Mouse (Mus musculus) common myeloid progenitor, adult 5-6 weeks (primary cell): ENCODE measurements around the gene Sec14l1. TPM values are rescaled to one million over a fixed set of nuclear protein-coding genes. Genes with fewer than 3 reads are reported as not detected.
"Not testable (repeated sequence)": the region's sequence is repeated elsewhere in the genome, so short reads cannot be mapped to it uniquely, and the experiment has no call there.

Experiments
- ATAC-seq: replicated peaks from 2 replicates; pipeline ENCODE4 v1.8.0; 2016; ENCODE audit warnings: low read depth, mild to moderate bottlenecking, moderate TSS enrichment, inconsistent platforms; ENCODE audit not compliant: poor library complexity, severe bottlenecking
- total RNA-seq: library from RNA; stranded (forward); fragments of 200-1000, 187-1606 nt; gene quantifications from 2 replicates; pipeline ENCODE4 v1.2.3, GENCODE M21; 2017

Sec14l1 gene
- 9.4 and 13.0 TPM in 2 replicates for total RNA-seq

- peak; percentile 88 for ATAC-seq
Observed at GRCm38 (mm10) chr11:117114592-117115345, at the start of gene Sec14l1. TSS of gene Sec14l1 (plus strand) at chr11:117115168.

DNA sequence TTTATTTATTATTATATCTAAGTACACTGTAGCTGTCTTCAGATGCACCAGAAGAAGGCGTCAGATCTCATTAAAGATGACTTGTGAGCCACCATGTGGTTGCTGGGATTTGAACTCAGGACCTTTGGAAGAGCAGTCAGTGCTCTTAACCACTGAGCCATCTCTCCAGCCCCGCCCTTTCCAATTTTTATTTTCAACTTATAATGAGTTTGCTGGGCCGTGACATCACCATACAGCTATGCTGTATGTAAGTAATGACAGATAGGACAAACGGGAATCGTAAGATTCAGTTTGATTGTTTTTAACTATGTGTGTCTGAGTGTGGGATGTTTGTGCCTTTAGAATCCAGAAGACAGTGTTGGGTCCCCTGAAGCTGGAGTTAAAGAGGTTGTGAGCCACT, 49.4 kb upstream of the Sec14l1 start:
- not testable (repeated sequence) for ATAC-seq

- ATAC-seq, result peak; percentile 67
Observed at GRCm38 (mm10) chr11:117066738-117067137, 48.2 kb upstream of the Sec14l1 start.

DNA sequence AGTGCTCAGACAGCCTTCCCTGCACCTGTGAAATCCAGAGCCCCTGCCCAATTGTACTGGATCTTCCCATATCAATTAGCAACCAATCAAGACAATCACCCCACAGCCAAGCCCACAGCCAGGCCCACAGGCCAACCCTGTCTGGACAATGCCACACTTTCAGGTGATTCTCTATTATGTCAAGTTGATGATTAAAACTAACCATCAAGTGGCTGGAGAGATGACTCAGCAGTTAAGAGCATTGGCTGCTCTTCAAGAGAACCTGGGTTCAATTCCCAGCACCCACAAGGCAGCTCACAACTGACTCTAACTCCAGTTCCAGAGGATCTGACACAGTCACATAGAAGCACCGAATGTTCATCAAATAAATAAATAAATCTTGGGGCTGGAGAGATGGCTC, 46.6 kb upstream of the Sec14l1 start:
- no peak for ATAC-seq

- 0 out of 2 replicates have a peak, but pooled peaks have one; percentile 23 for ATAC-seq
Observed at GRCm38 (mm10) chr11:117069027-117069426, 45.9 kb upstream of the Sec14l1 start.

DNA sequence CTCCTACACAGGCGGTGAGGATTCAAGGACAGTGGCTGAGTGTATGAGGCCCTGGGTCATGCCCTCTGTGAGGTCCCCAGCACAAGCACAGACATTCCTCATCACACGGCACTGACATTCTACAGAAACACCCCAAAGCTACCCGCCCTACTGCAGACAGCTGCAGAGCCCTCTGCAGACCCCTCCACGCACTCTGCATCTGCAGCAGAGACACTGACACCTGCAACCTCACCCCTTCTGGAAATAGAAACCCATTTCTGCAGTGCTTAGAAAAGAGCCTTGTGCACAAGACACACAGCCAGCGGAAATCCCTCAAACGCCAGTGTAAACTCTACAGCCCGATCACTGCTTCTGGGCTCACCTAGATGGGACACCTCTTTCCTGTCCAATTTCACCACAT, 44.3 kb upstream of the Sec14l1 start:
- ATAC-seq, result no peak

- peak; percentile 70 for ATAC-seq
Observed at GRCm38 (mm10) chr11:117072128-117072527, 42.8 kb upstream of the Sec14l1 start.

GRCm38 (mm10) chr11:117073426-117073825, 41.5 kb upstream of the Sec14l1 start:
- no peak for ATAC-seq

DNA sequence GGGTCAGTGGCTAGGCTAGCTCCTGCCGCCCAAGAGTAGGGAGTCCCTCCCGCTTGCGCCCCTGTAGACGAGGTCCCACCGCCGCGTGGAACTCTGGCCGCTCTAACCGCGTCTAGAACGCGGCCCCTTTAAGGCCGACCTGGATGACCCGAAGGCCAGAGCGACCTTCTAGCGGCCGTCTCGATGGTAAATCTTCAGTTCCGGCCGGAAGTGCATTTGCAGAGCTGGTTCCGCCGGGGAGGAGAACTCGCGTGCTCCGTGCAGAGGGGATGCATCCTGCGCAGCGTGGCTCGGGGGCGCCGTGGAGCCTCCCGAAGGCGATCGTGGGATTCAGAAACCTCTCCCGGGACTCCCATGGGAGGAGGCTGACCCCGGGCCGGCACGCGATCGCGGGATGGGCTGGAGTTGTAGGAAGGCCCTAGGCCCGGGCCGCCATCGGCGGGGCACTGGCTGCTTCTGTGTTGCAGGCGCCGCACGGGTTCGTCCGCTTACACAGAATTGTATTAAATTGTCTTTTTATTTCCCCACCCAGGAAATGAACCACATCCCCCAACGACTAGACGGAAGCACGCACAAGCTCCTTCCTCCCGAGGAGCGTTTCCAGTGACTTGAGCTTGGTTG, 38.3 kb upstream of the Sec14l1 start:
- peak; percentile 76 for ATAC-seq

- no peak for ATAC-seq
Observed at GRCm38 (mm10) chr11:117077227-117077626, 37.7 kb upstream of the Sec14l1 start.

DNA sequence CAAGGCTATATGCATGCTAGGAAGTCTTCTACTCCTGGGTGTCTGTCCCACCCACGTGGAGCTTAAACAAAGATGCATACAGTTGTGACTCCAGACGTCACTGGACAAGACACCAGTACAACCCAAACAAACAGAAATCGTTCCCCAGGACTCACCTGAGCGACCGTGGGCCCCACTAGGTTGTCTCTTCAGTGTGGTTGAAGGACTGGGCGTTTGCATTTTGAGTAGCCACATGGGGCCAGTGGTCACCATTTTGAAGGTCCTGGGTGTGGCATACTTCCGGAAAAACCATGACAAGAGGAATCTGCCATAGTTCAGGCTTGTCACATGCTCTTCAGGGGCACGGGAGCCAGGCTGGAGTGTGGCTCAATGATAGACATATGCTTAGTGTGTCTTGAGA, 37.1 kb upstream of the Sec14l1 start:
- ATAC-seq, result no peak

- no peak for ATAC-seq
Observed at GRCm38 (mm10) chr11:117078637-117079240, 36.2 kb upstream of the Sec14l1 start.

- no peak for ATAC-seq
Observed at GRCm38 (mm10) chr11:117079651-117080190, 35.2 kb upstream of the Sec14l1 start.

DNA sequence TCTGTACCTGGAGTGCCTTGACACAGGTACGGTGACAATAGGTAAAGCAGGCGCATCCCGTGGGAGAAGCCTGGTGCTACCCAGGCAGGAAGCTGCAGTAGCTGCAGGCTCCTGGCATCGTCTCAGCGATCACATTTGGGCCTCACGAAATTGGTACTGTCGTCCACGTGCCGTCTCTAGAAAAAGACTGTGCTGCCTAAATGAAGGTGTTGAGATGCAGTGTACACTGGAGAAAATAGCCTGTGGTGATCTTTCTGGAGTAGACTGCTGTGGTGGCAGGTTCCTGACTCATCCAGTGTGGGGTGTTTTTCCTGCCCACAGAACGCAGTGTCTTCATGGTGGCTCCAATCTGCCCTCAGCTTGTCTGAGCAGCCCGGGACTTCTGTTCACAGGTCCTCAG, 34.8 kb upstream of the Sec14l1 start:
- ATAC-seq, result no peak

GRCm38 (mm10) chr11:117081165-117082064, 33.6 kb upstream of the Sec14l1 start:
- peak; percentile 43 for ATAC-seq

GRCm38 (mm10) chr11:117082353-117082934, 32.5 kb upstream of the Sec14l1 start:
- no peak for ATAC-seq

DNA sequence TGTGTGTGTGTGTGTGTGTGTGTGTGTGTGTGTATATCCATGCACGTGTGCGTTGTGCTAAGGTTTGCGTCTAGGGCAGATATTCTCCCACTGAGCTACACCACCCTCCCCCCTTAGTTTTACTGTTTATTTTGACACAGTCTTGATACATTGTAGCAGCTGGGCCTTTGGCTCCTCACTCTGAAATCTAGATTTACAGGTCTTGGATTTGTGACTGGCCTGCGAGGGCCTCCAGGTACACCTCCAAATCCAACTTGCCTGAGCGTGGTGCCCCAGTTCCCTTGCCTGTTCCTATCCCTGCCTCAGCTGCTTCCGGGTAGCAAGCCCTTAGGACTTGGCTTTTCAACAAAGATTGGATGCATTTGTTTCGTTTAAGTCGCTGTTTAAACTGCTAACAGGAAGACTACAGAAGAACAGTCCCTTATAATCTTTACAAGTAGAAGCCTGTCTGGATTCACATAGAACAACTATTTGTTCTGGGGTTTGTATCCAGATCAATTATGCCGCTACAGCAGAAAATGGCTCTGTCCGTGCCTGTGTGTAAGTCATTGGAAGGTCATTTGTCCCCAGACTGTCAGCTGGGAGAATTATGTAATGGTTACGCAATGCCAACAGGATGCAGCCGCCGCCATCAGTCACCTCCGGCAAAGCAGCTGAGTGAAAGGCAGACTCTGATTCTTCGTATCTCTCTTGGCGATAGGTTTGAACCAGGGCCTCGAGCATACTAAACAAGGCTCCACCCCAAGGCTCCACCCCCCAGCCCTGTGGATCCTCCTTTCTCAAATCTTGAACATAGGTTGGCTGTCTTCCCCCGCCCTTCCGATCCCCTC, 31.7 kb upstream of the Sec14l1 start:
- ATAC-seq, result peak; percentile 44

DNA sequence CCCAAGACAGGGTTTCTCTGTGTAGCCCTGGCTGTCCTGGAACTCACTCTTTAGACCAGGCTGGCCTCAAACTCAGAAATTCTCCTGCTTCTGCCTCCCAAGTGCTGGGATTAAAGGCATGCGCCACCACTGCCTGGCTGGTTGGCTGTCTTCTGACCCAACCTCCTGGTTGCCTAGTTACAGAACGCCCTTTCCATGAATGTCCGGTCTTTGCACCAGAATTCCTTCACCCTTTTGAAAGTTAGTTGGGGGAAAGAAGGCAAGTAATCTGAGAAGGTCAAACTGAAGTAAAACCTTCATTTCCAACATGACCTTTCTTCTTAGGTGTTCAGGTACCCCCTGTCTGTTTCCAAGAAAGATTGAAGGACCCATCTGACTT, 31.1 kb upstream of the Sec14l1 start:
- ATAC-seq, result not testable (repeated sequence)

DNA sequence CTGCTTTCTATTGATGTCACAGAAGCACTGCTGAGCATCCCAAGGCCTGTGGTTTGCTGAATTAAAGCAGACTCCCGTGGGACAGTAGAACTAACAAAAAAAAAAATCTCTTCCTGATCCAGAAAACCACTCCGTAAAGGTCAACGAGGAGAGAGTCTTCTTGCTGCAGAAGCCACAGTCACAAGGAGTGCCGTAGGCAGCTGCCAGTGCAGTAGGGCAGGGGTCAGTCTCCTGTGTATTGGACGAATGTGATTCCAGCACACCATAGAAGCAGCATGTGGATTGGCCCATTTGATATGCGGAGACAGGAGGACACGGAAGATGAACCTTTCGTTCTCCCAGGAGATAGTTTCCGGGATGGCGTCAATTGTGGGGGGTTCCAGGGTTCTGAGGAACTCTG, 28.8 kb upstream of the Sec14l1 start:
- no peak for ATAC-seq
